Mouse (Mus musculus) megakaryocyte, embryonic 14.5 days (primary cell): Measurements from ENCODE around the gene Ublcp1.
"Not testable (repeated sequence)": the region's sequence is repeated elsewhere in the genome, so short reads cannot be mapped to it uniquely, and the experiment has no call there.

Experiments used
- FLI1 ChIP-seq: IDR thresholded peaks from 2 replicates; pipeline ENCODE4 v1.6.1; 2012; ENCODE audit warnings: low read length, inconsistent platforms, mixed read lengths
- GATA1 ChIP-seq: IDR thresholded peaks from 3 replicates; pipeline ENCODE4 v1.6.1; 2012; ENCODE audit warnings: mixed read lengths, low read length, inconsistent platforms, borderline replicate concordance

- not testable (repeated sequence) for TF ChIP-seq GATA1, FLI1
These were observed 18.3 kb downstream of the Ublcp1 start for GRCm38 (mm10) chr11:44452016-44452415.
